Mouse (Mus musculus) R1 (cell line): ENCODE measurements around the gene Dytn.
"Not testable (repeated sequence)": the region's sequence is repeated elsewhere in the genome, so short reads cannot be mapped to it uniquely, and the experiment has no call there.

Source experiments
- DNase-seq: peaks from one replicate; pipeline ENCODE4 v3.0.0-alpha.2; 2018; ENCODE audit warnings: low read depth, low spot score

Gene Dytn

GRCm38 (mm10) chr1:63686827-63687226 lies at the start of gene Dytn:
Gene Dytn, minus strand, starts transcription at chr1:63686927.
- DNase-seq: no peak

GRCm38 (mm10) chr1:63730240-63730771 lies 43.6 kb upstream of the Dytn start, which contains the start of the genes Mdh1b and Fastkd2:
Gene Mdh1b, minus strand, starts transcription at chr1:63730318.
Gene Fastkd2, plus strand, starts transcription at chr1:63730614.
- peak; percentile 96 for DNase-seq

- DNase-seq: no peak
Measured at GRCm38 (mm10) chr1:63729796-63730195, 43.1 kb upstream of the Dytn start.

GRCm38 (mm10) chr1:63720161-63720560 lies 33.4 kb upstream of the Dytn start:
- no peak for DNase-seq

- no peak for DNase-seq
Measured at GRCm38 (mm10) chr1:63708876-63709275, 22.1 kb upstream of the Dytn start.

GRCm38 (mm10) chr1:63705733-63706132 lies 19.0 kb upstream of the Dytn start:
- DNase-seq: no peak

- no peak for DNase-seq
Measured at GRCm38 (mm10) chr1:63696861-63697260, 10.1 kb upstream of the Dytn start.

- DNase-seq: no peak
Measured at GRCm38 (mm10) chr1:63675975-63676374, 10.8 kb downstream of the Dytn start.

- peak; percentile 67 for DNase-seq
Measured at GRCm38 (mm10) chr1:63668852-63669160, 17.9 kb downstream of the Dytn start.

GRCm38 (mm10) chr1:63667949-63668851 lies 18.5 kb downstream of the Dytn start:
- DNase-seq: peak; percentile 37

- DNase-seq: peak; percentile 45
Measured at GRCm38 (mm10) chr1:63667201-63667948, 19.4 kb downstream of the Dytn start.

- DNase-seq: no peak
Measured at GRCm38 (mm10) chr1:63666089-63666488, 20.6 kb downstream of the Dytn start.

- peak; percentile 68 for DNase-seq
Measured at GRCm38 (mm10) chr1:63659591-63659990, 27.1 kb downstream of the Dytn start.

GRCm38 (mm10) chr1:63658016-63658415 lies 28.7 kb downstream of the Dytn start:
- peak; percentile 82 for DNase-seq

- no peak for DNase-seq
Measured at GRCm38 (mm10) chr1:63639921-63640320, 46.8 kb downstream of the Dytn start.

GRCm38 (mm10) chr1:63630390-63630789 lies 56.3 kb downstream of the Dytn start:
- DNase-seq: not testable (repeated sequence)

- DNase-seq: no peak
Measured at GRCm38 (mm10) chr1:63628211-63628610, 58.5 kb downstream of the Dytn start.

GRCm38 (mm10) chr1:63615668-63616067 lies 71.1 kb downstream of the Dytn start, which contains the start of gene Gm39653:
Gene Gm39653, plus strand, starts transcription at chr1:63615968.
- no peak for DNase-seq

GRCm38 (mm10) chr1:63614594-63614993 lies 72.1 kb downstream of the Dytn start:
- DNase-seq: peak; percentile 70

GRCm38 (mm10) chr1:63609613-63610012 lies 77.1 kb downstream of the Dytn start:
- peak; percentile 68 for DNase-seq

- DNase-seq: no peak
Measured at GRCm38 (mm10) chr1:63603870-63604500, 82.7 kb downstream of the Dytn start.

- DNase-seq: no peak
Measured at GRCm38 (mm10) chr1:63586869-63587268, 99.9 kb downstream of the Dytn start.
